Comparison of ENCODE assay signal across 22 mouse cellular contexts in genomic region chr12:85907896-85908295, GRCm38 (mm10).
A peak's percentile ranks its signal among the peaks of the same experiment; 100 is the strongest.
DNase-seq lines count a peak whose midpoint lies in the region; ATAC-seq and TF ChIP-seq lines count a peak whose summit lies in the region.
"Had no signal": no experiment of that assay in that cellular context is flagged by ENCODE, and none has a peak within 500 bp of the region (broad histone marks: within the 10 kb centered on the region; RNA-seq: fewer than 3 reads in every experiment).

No protein-coding gene starts in this region.

- H3K4me3 ChIP-seq in embryonic facial prominence, embryonic 12.5 days: no peak overlapping the region
- H3K4me3 ChIP-seq in embryonic facial prominence, embryonic 10.5 days: no peak overlapping the region
- H3K4me3 ChIP-seq in midbrain, embryonic 14.5 days (replicated peaks; ENCODE audit: low read depth, low read length): no peak overlapping the region
- H3K4me3 ChIP-seq in midbrain, embryonic 13.5 days (replicated peaks): no peak overlapping the region
- H3K4me3 ChIP-seq: forebrain, embryonic 15.5 days; heart, adult 2 months; heart, embryonic 15.5 days; hindbrain, embryonic 10.5 days; intestine, embryonic 15.5 days had no signal

- 73% methylated on average over 3 of the region's 3 CpGs for WGBS in embryonic facial prominence, embryonic 12.5 days
- 65% methylated on average over 3 of the region's 3 CpGs for WGBS in embryonic facial prominence, embryonic 10.5 days
- WGBS in midbrain, embryonic 14.5 days: 9% methylated on average over 3 of the region's 3 CpGs
- WGBS in midbrain, embryonic 13.5 days: 17% methylated on average over 3 of the region's 3 CpGs

- H3K27me3 ChIP-seq in embryonic facial prominence, embryonic 12.5 days: no peaks in the 10 kb centered on the region
- H3K27me3 ChIP-seq in embryonic facial prominence, embryonic 10.5 days (replicated peaks; ENCODE audit: low read depth, poor library complexity, severe bottlenecking): no peaks in the 10 kb centered on the region
- H3K27me3 ChIP-seq in midbrain, embryonic 14.5 days (ENCODE audit: control insufficient read depth, insufficient read depth, low read length): no peaks in the 10 kb centered on the region
- no peaks in the 10 kb centered on the region for H3K27me3 ChIP-seq in midbrain, embryonic 13.5 days
- H3K27me3 ChIP-seq: forebrain, embryonic 15.5 days; heart, embryonic 15.5 days; intestine, embryonic 15.5 days had no signal

- no peak for TF ChIP-seq POLR2A in brain, embryonic 14.5 days (IDR thresholded peaks at IDR 0.05; ENCODE audit: borderline replicate concordance, extremely low read depth, insufficient read depth, insufficient read length, poor library complexity, severe bottlenecking)

- H3K9ac ChIP-seq in embryonic facial prominence, embryonic 12.5 days: no peak overlapping the region
- H3K9ac ChIP-seq in midbrain, embryonic 14.5 days (replicated peaks; ENCODE audit: low read length): no peak overlapping the region
- H3K9ac ChIP-seq in midbrain, embryonic 13.5 days (replicated peaks): no peak overlapping the region
- H3K9ac ChIP-seq: forebrain, embryonic 15.5 days; heart, embryonic 15.5 days; hindbrain, embryonic 14.5 days; intestine, embryonic 15.5 days had no signal

- no peak for DNase-seq in embryonic facial prominence, embryonic 10.5 days (ENCODE audit: low spot score)
- DNase-seq in midbrain, embryonic 14.5 days: peak; percentile 6
- DNase-seq in Muller cell, postnatal 12 days (ENCODE audit: inconsistent ontology term): peak; percentile 3
- DNase-seq in brain, embryonic 14.5 days (ENCODE audit: low read depth): peak; percentile 28
- DNase-seq in lung, postnatal 10 days: no peak
- DNase-seq in spleen, postnatal 4 days (ENCODE audit: low spot score in 2 of 2): no peak
- DNase-seq: adrenal gland, postnatal 14 days; cerebellum, adult 18-20 months; cerebellum, adult 9-11 months; cerebellum, postnatal 36 days; gastrocnemius, postnatal 10 days; heart, adult 2 months; heart, postnatal 14 days had no signal

- no peaks in the 10 kb centered on the region for H3K9me3 ChIP-seq in embryonic facial prominence, embryonic 12.5 days
- H3K9me3 ChIP-seq in embryonic facial prominence, embryonic 10.5 days: no peaks in the 10 kb centered on the region
- H3K9me3 ChIP-seq in midbrain, embryonic 14.5 days (ENCODE audit: control insufficient read depth, low read length): no peaks in the 10 kb centered on the region
- H3K9me3 ChIP-seq in midbrain, embryonic 13.5 days: no peaks in the 10 kb centered on the region
- H3K9me3 ChIP-seq: forebrain, embryonic 15.5 days; heart, embryonic 15.5 days; hindbrain, embryonic 10.5 days; intestine, embryonic 15.5 days had no signal

- no peak overlapping the region for H3K4me2 ChIP-seq in embryonic facial prominence, embryonic 12.5 days (replicated peaks)
- no peak overlapping the region for H3K4me2 ChIP-seq in midbrain, embryonic 14.5 days (ENCODE audit: low read length)
- no peak overlapping the region for H3K4me2 ChIP-seq in midbrain, embryonic 13.5 days (replicated peaks)
- H3K4me2 ChIP-seq: forebrain, embryonic 15.5 days; heart, embryonic 11.5 days; heart, embryonic 15.5 days; hindbrain, embryonic 14.5 days; intestine, embryonic 15.5 days had no signal

- no peaks in the 10 kb centered on the region for H3K4me1 ChIP-seq in embryonic facial prominence, embryonic 12.5 days
- peaks cover 2% of the 10 kb centered on the region; the same call in 1 of the 2 replicates for H3K4me1 ChIP-seq in embryonic facial prominence, embryonic 10.5 days
- H3K4me1 ChIP-seq in midbrain, embryonic 14.5 days (ENCODE audit: control insufficient read depth, insufficient read depth, low read length): 0 out of 2 replicates have a peak, but pooled peaks cover 5% of the 10 kb centered on the region
- peaks cover 8% of the 10 kb centered on the region for H3K4me1 ChIP-seq in midbrain, embryonic 13.5 days (replicated peaks)
- H3K4me1 ChIP-seq: forebrain, embryonic 15.5 days had no signal

- TF ChIP-seq CTCF in brain, embryonic 14.5 days (IDR thresholded peaks at IDR 0.05; ENCODE audit: borderline replicate concordance, extremely low read depth, insufficient read depth, insufficient read length): no peak

- ATAC-seq in embryonic facial prominence, embryonic 12.5 days (ENCODE audit: insufficient number of reproducible peaks, insufficient read depth, low FRiP score, low TSS enrichment): no peak
- no peak for ATAC-seq in midbrain, embryonic 14.5 days (ENCODE audit: low FRiP score, low TSS enrichment)
- ATAC-seq in midbrain, embryonic 13.5 days: no peak
- ATAC-seq: activated CD4-positive, CD25-positive, alpha-beta regulatory T cell, adult 4 months; forebrain, embryonic 15.5 days; intestine, embryonic 15.5 days had no signal

- peaks cover 10% of the 10 kb centered on the region; the same call in 1 of the 2 replicates for H3K36me3 ChIP-seq in embryonic facial prominence, embryonic 12.5 days
- peaks cover 14% of the 10 kb centered on the region for H3K36me3 ChIP-seq in embryonic facial prominence, embryonic 10.5 days (replicated peaks)
- H3K36me3 ChIP-seq in midbrain, embryonic 14.5 days (ENCODE audit: control insufficient read depth, insufficient read depth, low read length): no peaks in the 10 kb centered on the region; the same call in 1 of the 2 replicates
- H3K36me3 ChIP-seq in midbrain, embryonic 13.5 days: peaks cover 3% of the 10 kb centered on the region; the same call in 1 of the 2 replicates
- H3K36me3 ChIP-seq: intestine, embryonic 15.5 days had no signal

- H3K27ac ChIP-seq in embryonic facial prominence, embryonic 12.5 days: peak overlapping the region; percentile 42; the same call in 1 of the 2 replicates
- no peak overlapping the region for H3K27ac ChIP-seq in embryonic facial prominence, embryonic 10.5 days (replicated peaks)
- H3K27ac ChIP-seq in midbrain, embryonic 14.5 days (replicated peaks; ENCODE audit: low read depth, low read length): no peak overlapping the region
- no peak overlapping the region for H3K27ac ChIP-seq in midbrain, embryonic 13.5 days
- H3K27ac ChIP-seq: forebrain, embryonic 15.5 days; heart, adult 2 months; heart, embryonic 15.5 days; hindbrain, embryonic 10.5 days; hindbrain, embryonic 14.5 days; intestine, embryonic 15.5 days had no signal

Comparison
In these comparisons a context has a peak if more than half of its experiments do, and no peak if none do; other contexts are left out.
1. DNase-seq: peak in midbrain, embryonic 14.5 days (single experiment), Muller cell, postnatal 12 days (single experiment) and brain, embryonic 14.5 days (single experiment); none in embryonic facial prominence, embryonic 10.5 days (single experiment), lung, postnatal 10 days (single experiment) and spleen, postnatal 4 days (0 of 2).